Mouse (Mus musculus) MEL (cell line): ENCODE data around the gene Pfkm. TPM values are rescaled to one million over a fixed set of nuclear protein-coding genes. Genes with fewer than 3 reads are reported as not detected.

ENCODE experiments used
- DNase-seq: peaks from one replicate; pipeline ENCODE4 v3.0.0; 2011; ENCODE audit warnings: low read depth, low spot score
- H3K27ac ChIP-seq: 2 replicates; pipeline ENCODE4 v1.5.1; 2012; ENCODE audit warnings: low read depth, mild to moderate bottlenecking, control low read depth, low read length, moderate library complexity; ENCODE audit not compliant: control insufficient read depth
- H3K27me3 ChIP-seq, 2 experiments: fragments of 150-350 bp in 1 of 2; sonication (generic) in 1 of 2; 2 replicates each; pipeline ENCODE4 v1.6.1; 2012; ENCODE audit warnings: low read length in 2 of 2, mild to moderate bottlenecking in 2 of 2, improper control_type of control experiment in 1 of 2, moderate library complexity in 1 of 2; ENCODE audit not compliant: insufficient read depth in 2 of 2, control insufficient read depth in 1 of 2
- H3K36me3 ChIP-seq, 2 experiments: 2 replicates each; pipeline ENCODE4 v1.6.1; 2012 to 2014; ENCODE audit warnings: low read length in 2 of 2, improper control_type of control experiment in 1 of 2, inconsistent platforms in 1 of 2, mild to moderate bottlenecking in 1 of 2; ENCODE audit not compliant: insufficient read depth in 2 of 2, control insufficient read depth in 1 of 2
- H3K4me1 ChIP-seq, 2 experiments: fragments of 150-350 bp in 1 of 2; sonication (generic) in 1 of 2; 2 replicates each; pipeline ENCODE4 v1.6.1; 2012; ENCODE audit warnings: low read length in 2 of 2, improper control_type of control experiment in 1 of 2, mild to moderate bottlenecking in 1 of 2; ENCODE audit not compliant: insufficient read depth in 2 of 2, control insufficient read depth in 1 of 2
- H3K4me3 ChIP-seq, 2 experiments: fragments of 150-350 bp in 1 of 2; sonication (generic) in 1 of 2; 2 replicates each; pipeline ENCODE4 v1.5.1; 2012; ENCODE audit warnings: low read depth in 2 of 2, low read length in 2 of 2, mild to moderate bottlenecking in 2 of 2, moderate library complexity in 2 of 2, control low read depth in 1 of 2, improper control_type of control experiment in 1 of 2; ENCODE audit not compliant: control insufficient read depth in 1 of 2, insufficient read depth in 1 of 2
- H3K79me2 ChIP-seq: 2 replicates; pipeline ENCODE4 v1.6.1; 2012; ENCODE audit warnings: mild to moderate bottlenecking, low read length, moderate library complexity; ENCODE audit not compliant: control insufficient read depth, poor library complexity, insufficient read depth
- H3K9ac ChIP-seq: 2 replicates; pipeline ENCODE4 v1.6.1; 2012; ENCODE audit warnings: low read depth, mild to moderate bottlenecking, control low read depth, low read length, moderate library complexity; ENCODE audit not compliant: control insufficient read depth, poor library complexity, severe bottlenecking
- H3K9me3 ChIP-seq: fragments of 150-350 bp; sonication (generic); replicated peaks from 2 replicates; pipeline ENCODE4 v1.6.1; 2012; ENCODE audit warnings: mild to moderate bottlenecking, low read length, improper control_type of control experiment, moderate library complexity; ENCODE audit not compliant: insufficient read depth
- BHLHE40 ChIP-seq: IDR thresholded peaks from 2 replicates; pipeline ENCODE4 v1.6.1; 2012; ENCODE audit warnings: low read depth, mild to moderate bottlenecking, inconsistent platforms, low read length, improper control_type of control experiment, borderline replicate concordance
- CHD2 ChIP-seq: IDR thresholded peaks from 2 replicates; pipeline ENCODE4 v1.6.1; 2011; ENCODE audit warnings: low read length, improper control_type of control experiment
- E2F4 ChIP-seq: IDR thresholded peaks from 2 replicates; pipeline ENCODE4 v1.6.1; 2011; ENCODE audit warnings: low read depth, low read length, improper control_type of control experiment, borderline replicate concordance
- GATA1 ChIP-seq: IDR thresholded peaks from 2 replicates; pipeline ENCODE4 v1.6.1; 2011; ENCODE audit warnings: low read depth, low read length, improper control_type of control experiment
- HCFC1 ChIP-seq: IDR thresholded peaks from 2 replicates; pipeline ENCODE4 v1.6.1; 2012; ENCODE audit warnings: low read depth, mild to moderate bottlenecking, inconsistent platforms, low read length, improper control_type of control experiment, moderate library complexity
- KAT2A ChIP-seq: conservative IDR thresholded peaks from 2 replicates; pipeline ENCODE4 v1.6.1; 2012; ENCODE audit warnings: low read depth, low read length, improper control_type of control experiment, inconsistent platforms
- MEF2A ChIP-seq: IDR thresholded peaks from 2 replicates; pipeline ENCODE4 v1.6.1; 2014; ENCODE audit warnings: low read depth, mild to moderate bottlenecking, inconsistent platforms, low read length, improper control_type of control experiment; ENCODE audit not compliant: poor library complexity, insufficient replicate concordance, severe bottlenecking; ENCODE audit errors: extremely low read depth
- NRF1 ChIP-seq: IDR thresholded peaks from 2 replicates; pipeline ENCODE4 v1.6.1; 2014; ENCODE audit warnings: low read depth, mild to moderate bottlenecking, inconsistent platforms, low read length, improper control_type of control experiment, moderate library complexity; ENCODE audit not compliant: poor library complexity, insufficient read depth, severe bottlenecking
- POLR2A ChIP-seq, 2 experiments: IDR thresholded peaks; 2 replicates each; pipeline ENCODE4 v1.6.1; 2011 to 2012; ENCODE audit warnings: low read length in 2 of 2, mild to moderate bottlenecking in 2 of 2, control low read depth in 1 of 2, improper control_type of control experiment in 1 of 2, low read depth in 1 of 2, moderate library complexity in 1 of 2; ENCODE audit not compliant: control insufficient read depth in 1 of 2, insufficient read depth in 1 of 2, poor library complexity in 1 of 2
- POLR2AphosphoS2 ChIP-seq: IDR thresholded peaks from 2 replicates; pipeline ENCODE4 v1.6.1; 2011; ENCODE audit warnings: low read length, improper control_type of control experiment
- POLR2AphosphoS5 ChIP-seq: IDR thresholded peaks from 2 replicates; pipeline ENCODE4 v1.6.1; 2012; ENCODE audit warnings: low read depth, borderline replicate concordance, mild to moderate bottlenecking, inconsistent platforms, low read length, moderate library complexity, mixed read lengths
- RAD21 ChIP-seq: IDR thresholded peaks from 2 replicates; pipeline ENCODE4 v1.6.1; 2011; ENCODE audit warnings: mild to moderate bottlenecking, low read depth, low read length, improper control_type of control experiment
- SIN3A ChIP-seq: IDR thresholded peaks from 2 replicates; pipeline ENCODE4 v1.6.1; 2012; ENCODE audit warnings: low read length, improper control_type of control experiment, inconsistent platforms
- TAL1 ChIP-seq: IDR thresholded peaks from 2 replicates; pipeline ENCODE4 v1.6.1; 2012; ENCODE audit warnings: mild to moderate bottlenecking, inconsistent platforms, low read length, moderate library complexity, mixed read lengths
- TBP ChIP-seq: IDR thresholded peaks from 2 replicates; pipeline ENCODE4 v1.8.0; 2011; ENCODE audit warnings: low read depth, low read length, improper control_type of control experiment
- TCF12 ChIP-seq: IDR thresholded peaks from 2 replicates; pipeline ENCODE4 v1.6.1; 2014; ENCODE audit warnings: low read depth, mild to moderate bottlenecking, inconsistent platforms, low read length, improper control_type of control experiment, moderate library complexity
- USF1 ChIP-seq: IDR thresholded peaks from 2 replicates; pipeline ENCODE4 v1.6.1; 2014; ENCODE audit warnings: low read depth, mild to moderate bottlenecking, inconsistent platforms, low read length, improper control_type of control experiment, moderate library complexity
- USF2 ChIP-seq, 2 experiments: IDR thresholded peaks; 2 replicates each; pipeline ENCODE4 v1.6.1; 2011 to 2012; ENCODE audit warnings: improper control_type of control experiment in 2 of 2, low read length in 2 of 2, borderline replicate concordance in 1 of 2, inconsistent platforms in 1 of 2, low read depth in 1 of 2, mild to moderate bottlenecking in 1 of 2; ENCODE audit not compliant: insufficient read depth in 1 of 2
- ZNF384 ChIP-seq: IDR thresholded peaks from 2 replicates; pipeline ENCODE4 v1.6.1; 2012; ENCODE audit warnings: low read depth, mild to moderate bottlenecking, inconsistent platforms, low read length, improper control_type of control experiment
- polyA plus RNA-seq, 2 experiments: library from polyadenylated mRNA; stranded (reverse) in 1 of 2; unstranded in 1 of 2; fragments of >175 nt in 1 of 2; fragments of >200 nt in 1 of 2; gene quantifications; 2 replicates each; pipeline versions ENCODE4 v1.2.1 to v1.2.4; 2012; ENCODE audit warnings: low replicate concordance in 2 of 2, low read depth in 1 of 2; ENCODE audit not compliant: insufficient read length in 2 of 2, insufficient read depth in 1 of 2, missing spikeins in 1 of 2
- total RNA-seq: library from RNA; depleted of rRNA; stranded (reverse); fragments of 300-350 nt; gene quantifications from 2 replicates; pipeline ENCODE4 v1.2.3, GENCODE M21; 2012

The Pfkm gene
- total and polyA plus RNA-seq, 3 experiments = 125 to 150 TPM; not detected in 1

- TF ChIP-seq USF1 (no peak), KAT2A (no peak; the same call in 1 of the 2 replicates), TCF12 (peak; percentile 51; the same call in 1 of the 2 replicates), ZNF384 (no peak), BHLHE40 (no peak), NRF1 (no peak), TAL1 (no peak), E2F4 (no peak), GATA1 (peak; percentile 81), POLR2AphosphoS2 (peak; percentile 30; the same call in 1 of the 2 replicates), SIN3A (peak; percentile 62)
Observed at GRCm38 (mm10) chr15:98106506-98106905, 14.1 kb downstream of the Pfkm start (continued).

GRCm38 (mm10) chr15:98107230-98107629 lies 14.8 kb downstream of the Pfkm start:
- peak overlapping the region; percentile 38 for H3K27ac ChIP-seq
- no peak for DNase-seq
- peaks cover 6 to 39% of the 10 kb centered on the region in 2 experiments; a peak in 3 of 4 replicates for H3K36me3 ChIP-seq
- peaks cover 9% of the 10 kb centered on the region for H3K79me2 ChIP-seq
- peaks cover 36 to 47% of the 10 kb centered on the region in 2 experiments for H3K4me1 ChIP-seq
- TF ChIP-seq KAT2A = no peak
- no peak for TF ChIP-seq POLR2AphosphoS5
- TF ChIP-seq CHD2 = no peak
- no peak for TF ChIP-seq RAD21
- TF ChIP-seq MEF2A = no peak
- TF ChIP-seq HCFC1 = no peak
- TF ChIP-seq POLR2A (IDR thresholded peaks at IDR 0.05; ENCODE audit: control insufficient read depth in 1 of 2, insufficient read depth in 1 of 2, low read depth in 1 of 2, low read length in 2 of 2, poor library complexity in 1 of 2) = no peak
- no peak for TF ChIP-seq TAL1
- no peak for TF ChIP-seq USF2 (IDR thresholded peaks at IDR 0.05; ENCODE audit: borderline replicate concordance in 1 of 2, insufficient read depth in 1 of 2, low read depth in 1 of 2, low read length in 2 of 2)
- no peak for TF ChIP-seq TBP
- TF ChIP-seq, all 39 proteins: peak for 0
- no peaks in the 10 kb centered on the region for H3K27me3 ChIP-seq
- H3K9me3 ChIP-seq = no peaks in the 10 kb centered on the region
- H3K4me3 ChIP-seq = no peak overlapping the region
- no peak overlapping the region for H3K9ac ChIP-seq
